Mouse (Mus musculus) heart, adult 8-10 months (tissue): ENCODE measurements around the gene Prcd. TPM values are rescaled to one million over a fixed set of nuclear protein-coding genes. Genes with fewer than 3 reads are reported as not detected.
A peak's percentile ranks its signal among the peaks of the same experiment; 100 is the strongest.
"Not testable (repeated sequence)": the region's sequence is repeated elsewhere in the genome, so short reads cannot be mapped to it uniquely, and the experiment has no call there.

Source experiments
- DNase-seq: peaks from one replicate; pipeline ENCODE4 v3.0.0; 2022; ENCODE audit warnings: low spot score
- total RNA-seq, 4 experiments: library from RNA; stranded (reverse); gene quantifications; 2 replicates each; pipeline ENCODE4 v1.2.4; 2022

Gene Prcd
- 1 to 10 TPM; 1.4 to 2.0 (median 1.8) TPM for total RNA-seq

- DNase-seq, result no peak
Measured at GRCm38 (mm10) chr11:116653234-116653633, at the start of gene Prcd. Prcd (plus strand) TSS chr11:116653534.

- DNase-seq, result no peak
Measured at GRCm38 (mm10) chr11:116604097-116604496, 49.2 kb upstream of the Prcd start.

GRCm38 (mm10) chr11:116607717-116608116 is 45.6 kb upstream of the Prcd start:
- DNase-seq, result no peak

- no peak for DNase-seq
Measured at GRCm38 (mm10) chr11:116609965-116610630, 43.2 kb upstream of the Prcd start.

GRCm38 (mm10) chr11:116611168-116611567 is 42.2 kb upstream of the Prcd start:
- not testable (repeated sequence) for DNase-seq

- no peak for DNase-seq
Measured at GRCm38 (mm10) chr11:116611883-116612282, 41.5 kb upstream of the Prcd start.

- DNase-seq, result no peak
Measured at GRCm38 (mm10) chr11:116612554-116612953, 40.8 kb upstream of the Prcd start.

GRCm38 (mm10) chr11:116613234-116613633 is 40.1 kb upstream of the Prcd start:
- no peak for DNase-seq

- DNase-seq, result peak; percentile 75
Measured at GRCm38 (mm10) chr11:116615735-116616437, 37.4 kb upstream of the Prcd start.

- no peak for DNase-seq
Measured at GRCm38 (mm10) chr11:116616438-116617118, 36.8 kb upstream of the Prcd start.

- no peak for DNase-seq
Measured at GRCm38 (mm10) chr11:116617641-116618040, 35.7 kb upstream of the Prcd start.

GRCm38 (mm10) chr11:116618666-116619065 is 34.7 kb upstream of the Prcd start:
- DNase-seq, result no peak

GRCm38 (mm10) chr11:116619156-116619555 is 34.2 kb upstream of the Prcd start:
- no peak for DNase-seq

- no peak for DNase-seq
Measured at GRCm38 (mm10) chr11:116619561-116619960, 33.8 kb upstream of the Prcd start.

GRCm38 (mm10) chr11:116620073-116620472 is 33.3 kb upstream of the Prcd start:
- DNase-seq, result no peak

- no peak for DNase-seq
Measured at GRCm38 (mm10) chr11:116620559-116621253, 32.6 kb upstream of the Prcd start.

GRCm38 (mm10) chr11:116621258-116621704 is 32.1 kb upstream of the Prcd start:
- DNase-seq, result peak; percentile 91

- no peak for DNase-seq
Measured at GRCm38 (mm10) chr11:116623281-116624124, 29.8 kb upstream of the Prcd start.

GRCm38 (mm10) chr11:116624131-116624832 is 29.1 kb upstream of the Prcd start:
- peak; percentile 87 for DNase-seq
